Mouse (Mus musculus) liver, adult 2 months (tissue): ENCODE results near the gene Atxn7l3.

Source experiments
- CTCF ChIP-seq: fragments of 200-500 bp; IDR thresholded peaks from 2 replicates; pipeline ENCODE4 v1.5.1; 2011; ENCODE audit warnings: low read depth, low read length, control low read depth
- POLR2A ChIP-seq: fragments of 200-500 bp; IDR thresholded peaks from 2 replicates; pipeline ENCODE4 v1.6.1; 2011; ENCODE audit warnings: low read length, control low read depth; ENCODE audit not compliant: insufficient read depth; ENCODE audit errors: extremely low read depth

DNA sequence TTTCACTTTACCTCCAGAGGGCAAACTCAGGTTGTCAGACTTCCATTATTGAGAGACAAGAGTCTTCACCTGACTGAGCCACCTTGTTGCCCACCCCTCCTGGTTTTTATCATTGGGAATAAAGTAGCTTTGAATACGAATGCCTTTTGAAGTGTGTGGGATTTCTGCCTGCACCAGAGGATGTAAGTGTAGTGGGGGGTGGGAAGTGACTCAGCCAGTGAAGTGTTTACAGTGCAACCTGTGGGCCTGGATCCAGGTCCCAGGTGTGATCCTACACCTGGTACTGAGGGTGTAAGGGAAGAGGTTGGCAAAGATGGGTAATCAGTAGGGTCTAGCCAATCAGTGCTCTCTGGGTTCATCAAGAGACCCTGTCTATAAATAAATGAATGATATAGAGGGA, 27.1 kb upstream of the Atxn7l3 start:
- TF ChIP-seq CTCF (no peak), POLR2A (no peak)
